Mouse (Mus musculus) yolk sac, embryonic 10.5 days (tissue): ENCODE results near the gene Sult2b1.

Experiments used
- DNase-seq: peaks from one replicate; pipeline ENCODE4 v3.0.0-alpha.2; 2017; ENCODE audit warnings: low spot score

The Sult2b1 gene

DNA sequence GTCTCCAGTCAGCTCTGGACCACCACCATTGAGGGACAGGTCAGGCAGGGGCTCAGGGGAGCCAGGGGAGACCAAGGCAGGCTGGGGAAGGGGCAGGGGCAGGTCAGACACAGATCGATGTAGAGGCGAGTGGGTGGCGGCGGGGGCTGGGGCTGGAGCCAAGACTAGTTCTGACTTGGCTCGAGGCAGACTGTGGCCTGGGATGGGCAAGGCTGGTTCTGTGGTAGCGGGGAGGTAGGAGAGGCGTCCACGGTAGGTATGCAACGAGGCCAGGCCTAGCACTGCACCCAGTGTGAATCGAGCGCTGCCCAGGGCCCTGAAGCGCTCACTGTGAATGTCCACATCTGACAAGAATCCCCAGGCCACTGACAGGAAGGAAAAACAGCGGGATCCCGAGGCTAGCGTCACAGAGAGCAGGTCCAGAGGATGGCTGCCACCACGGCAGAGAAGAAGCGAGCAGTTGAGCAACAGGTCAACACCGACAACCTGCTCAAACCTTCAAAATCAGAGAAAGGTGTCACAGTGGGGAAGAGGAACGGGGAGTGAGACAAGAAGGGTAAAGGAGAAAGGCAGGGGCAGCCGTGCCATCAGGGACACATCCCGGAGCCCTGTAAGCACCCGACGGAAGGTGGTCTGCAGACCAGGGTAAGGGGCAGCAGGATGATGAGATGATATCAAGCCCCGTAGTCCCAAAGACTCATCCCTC is 73.0 kb downstream of the Sult2b1 start:
- DNase-seq, result no peak

- DNase-seq, result no peak
These were observed 73.8 kb downstream of the Sult2b1 start for GRCm38 (mm10) chr7:45710477-45711191.

- DNase-seq, result no peak
These were observed 74.7 kb downstream of the Sult2b1 start for GRCm38 (mm10) chr7:45709677-45710355.

DNA sequence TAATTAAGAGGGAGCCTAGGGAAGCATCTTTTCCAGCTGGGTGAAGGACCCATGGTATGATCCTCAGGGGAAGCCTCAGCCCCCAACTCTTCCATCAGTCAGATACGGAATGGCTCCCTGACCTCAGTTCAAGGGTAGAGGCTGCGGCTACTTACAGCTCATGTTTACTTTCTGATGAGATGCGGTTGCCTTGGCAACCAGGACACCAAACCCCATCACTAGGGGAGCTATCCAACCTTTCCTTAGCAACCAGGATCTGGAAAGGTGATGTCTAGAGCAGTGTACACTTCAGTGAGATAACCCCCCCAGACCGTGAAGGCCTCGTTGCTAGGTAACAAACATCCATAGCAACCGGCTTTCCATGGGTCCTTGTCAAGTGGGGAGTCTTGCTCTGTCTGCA is 75.4 kb downstream of the Sult2b1 start:
- DNase-seq, result peak; percentile 47

DNA sequence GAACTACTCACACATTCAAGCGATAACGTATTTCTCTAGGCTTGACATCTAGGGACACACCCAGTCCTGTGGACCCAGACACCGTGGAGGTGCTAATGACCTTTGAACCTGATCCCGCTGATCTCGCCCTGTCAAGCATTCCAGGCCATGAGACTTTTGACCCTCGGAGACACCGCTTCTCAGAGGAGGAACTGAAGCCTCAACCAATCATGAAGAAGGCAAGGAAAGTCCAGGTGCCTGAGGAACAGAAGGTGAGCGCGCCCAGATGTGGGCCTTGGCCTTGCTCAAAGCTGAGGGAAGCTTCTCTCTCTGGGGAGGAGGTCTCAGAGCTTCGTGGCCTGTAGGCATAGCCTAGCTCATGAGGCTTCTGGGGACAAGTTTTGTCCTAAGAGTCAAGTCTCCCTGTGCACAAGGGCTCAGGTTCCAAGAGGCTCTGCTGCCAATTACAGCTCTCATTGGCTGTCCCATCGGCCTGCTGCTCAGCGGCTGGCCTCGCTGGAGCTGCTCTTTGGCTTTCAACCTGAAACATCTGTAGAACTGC is 76.2 kb downstream of the Sult2b1 start:
- DNase-seq, result peak; percentile 91

- DNase-seq, result peak; percentile 96
These were observed 77.0 kb downstream of the Sult2b1 start for GRCm38 (mm10) chr7:45707375-45707967.

DNA sequence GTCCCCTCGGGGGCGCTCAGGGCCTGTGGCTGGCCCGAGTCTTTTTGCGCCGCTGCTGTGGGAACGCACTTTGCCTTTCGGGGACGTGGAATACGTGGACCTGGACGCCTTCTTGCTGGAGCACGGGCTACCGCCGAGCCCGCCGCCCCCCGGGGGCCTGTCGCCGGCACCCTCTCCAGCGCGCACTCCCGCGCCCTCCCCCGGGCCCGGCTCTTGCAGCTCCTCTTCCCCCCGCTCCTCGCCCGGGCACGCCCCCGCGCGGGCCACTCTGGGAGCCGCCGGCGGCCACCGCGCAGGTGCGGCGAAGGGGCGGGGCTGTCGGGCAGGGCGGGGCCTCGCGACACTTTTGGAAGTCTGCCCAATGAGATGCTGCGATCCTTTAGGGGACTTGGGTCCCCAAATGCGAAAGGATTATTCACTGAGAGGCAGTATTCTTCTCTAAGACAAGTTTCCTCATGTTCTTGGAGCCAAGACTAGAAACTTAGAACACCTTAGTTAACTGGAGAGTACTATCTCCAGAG is 77.7 kb downstream of the Sult2b1 start:
- peak; percentile 88 for DNase-seq

DNA sequence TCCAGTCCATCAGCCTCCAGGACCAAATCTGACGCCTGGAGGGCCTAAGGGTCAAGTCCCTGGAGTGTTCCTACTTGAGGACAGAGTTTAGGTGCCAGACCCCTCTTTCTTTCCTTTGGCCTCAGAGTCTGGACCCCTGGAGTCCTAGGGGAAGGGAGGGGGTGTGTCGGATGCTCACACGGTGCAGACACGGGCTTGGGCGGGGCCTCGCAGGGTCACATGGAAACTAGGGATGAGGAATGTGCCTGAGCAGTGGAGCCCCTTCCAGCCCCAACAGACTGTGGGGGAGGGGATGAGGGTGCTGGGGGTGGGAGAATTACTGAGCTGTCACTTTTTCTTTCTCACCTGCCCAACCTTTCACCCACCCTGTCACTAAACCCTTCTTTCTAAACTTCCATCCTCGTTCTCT is 78.6 kb downstream of the Sult2b1 start:
- peak; percentile 81 for DNase-seq

- DNase-seq, result no peak
These were observed 79.0 kb downstream of the Sult2b1 start for GRCm38 (mm10) chr7:45705443-45705864.

DNA sequence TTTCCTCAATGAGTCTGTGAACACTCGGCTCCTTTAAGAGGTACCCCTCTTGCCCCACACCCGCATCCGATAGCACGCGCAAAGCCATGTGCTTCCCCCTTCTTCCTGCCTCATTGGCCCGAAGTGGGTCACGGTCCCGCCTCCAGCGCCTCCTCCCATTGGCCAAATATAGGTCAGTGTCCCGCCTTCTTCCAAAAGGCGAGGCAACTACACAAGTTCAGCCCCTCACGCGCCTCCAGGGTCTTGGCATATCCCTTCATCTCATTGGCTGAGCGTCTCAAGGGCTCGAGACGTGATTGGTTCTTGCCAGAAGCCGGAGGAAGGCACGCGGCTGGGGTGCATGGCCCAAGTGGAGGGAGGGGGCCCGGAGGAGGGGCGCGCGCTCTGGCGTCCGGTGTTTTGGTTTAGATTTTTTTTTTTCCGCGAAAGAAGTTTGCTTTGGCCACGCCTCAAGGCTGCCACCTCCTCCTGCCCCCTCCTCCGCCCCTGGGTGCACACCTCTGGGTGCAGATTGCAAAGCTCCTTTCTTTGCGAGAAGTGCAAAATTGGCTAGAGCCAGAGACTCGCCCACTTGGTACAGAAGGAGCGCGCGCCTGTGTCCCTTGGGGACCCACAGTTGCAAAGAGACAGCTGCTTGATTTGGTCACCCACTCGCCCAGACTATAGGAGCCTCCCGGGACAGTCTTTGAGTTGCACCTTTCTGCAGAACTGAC is 79.6 kb downstream of the Sult2b1 start, which contains the start of gene Dbp:
Gene Dbp (plus strand): TSS at position 359 of the 713 bp plus-strand sequence.
- peak; percentile 100 for DNase-seq

GRCm38 (mm10) chr7:45704046-45704559 is 80.4 kb downstream of the Sult2b1 start:
- peak; percentile 80 for DNase-seq

GRCm38 (mm10) chr7:45703521-45704033 is 80.9 kb downstream of the Sult2b1 start:
- no peak for DNase-seq

DNA sequence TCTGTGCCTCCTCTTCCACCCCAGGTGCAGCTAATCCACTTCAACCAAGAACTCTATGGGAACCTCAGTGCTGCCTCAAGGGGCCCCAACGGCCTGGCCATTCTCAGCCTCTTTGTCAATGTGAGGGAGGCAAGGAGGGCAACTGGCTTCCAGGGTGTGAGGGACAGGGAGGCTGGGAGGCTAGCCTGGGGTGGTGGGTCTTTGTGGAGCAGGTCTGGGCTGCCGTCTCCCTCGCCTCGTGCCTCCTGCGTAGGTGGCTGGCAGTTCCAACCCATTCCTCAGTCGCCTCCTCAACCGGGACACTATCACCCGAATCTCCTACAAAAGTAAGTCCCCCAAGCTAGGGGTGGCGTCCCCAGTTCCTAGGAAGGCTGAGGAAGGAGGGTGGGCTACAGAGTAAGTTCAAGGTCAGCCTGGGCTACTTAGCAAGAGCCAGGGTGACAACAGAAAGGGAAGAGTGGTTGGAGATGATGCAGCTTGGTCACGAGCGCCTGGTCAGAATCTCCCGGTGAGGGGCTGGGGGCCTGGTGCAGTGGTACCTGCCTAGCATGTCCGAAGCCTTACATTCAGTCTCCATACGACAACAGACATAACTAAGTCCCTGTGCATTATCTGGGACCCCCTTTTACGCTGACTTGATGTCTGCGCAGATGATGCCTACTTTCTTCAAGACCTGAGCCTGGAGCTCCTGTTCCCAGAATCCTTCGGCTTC is 81.5 kb downstream of the Sult2b1 start:
- DNase-seq, result no peak

- no peak for DNase-seq
These were observed 82.2 kb downstream of the Sult2b1 start for GRCm38 (mm10) chr7:45702316-45702715.

DNA sequence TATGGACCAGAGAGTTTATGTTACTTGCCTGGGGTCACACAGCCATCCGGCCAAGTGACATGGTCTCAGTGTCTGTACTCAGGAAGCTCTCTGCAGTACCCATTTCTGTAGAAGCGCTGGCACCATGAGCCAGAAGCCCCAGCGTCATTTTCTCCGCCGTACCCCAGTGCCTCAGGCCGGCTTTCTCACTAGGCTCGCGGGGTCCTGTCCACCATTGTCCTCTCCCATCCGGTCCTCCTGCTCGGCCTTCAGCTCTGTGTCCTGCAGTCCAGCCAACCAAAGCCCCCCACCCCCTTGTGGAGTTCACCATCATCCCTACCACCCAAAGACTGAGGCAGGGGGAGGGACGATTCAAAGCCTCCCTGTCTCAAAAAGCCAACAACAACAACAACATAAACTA is 82.9 kb downstream of the Sult2b1 start:
- DNase-seq, result no peak

- no peak for DNase-seq
These were observed 83.4 kb downstream of the Sult2b1 start for GRCm38 (mm10) chr7:45701072-45701471.

DNA sequence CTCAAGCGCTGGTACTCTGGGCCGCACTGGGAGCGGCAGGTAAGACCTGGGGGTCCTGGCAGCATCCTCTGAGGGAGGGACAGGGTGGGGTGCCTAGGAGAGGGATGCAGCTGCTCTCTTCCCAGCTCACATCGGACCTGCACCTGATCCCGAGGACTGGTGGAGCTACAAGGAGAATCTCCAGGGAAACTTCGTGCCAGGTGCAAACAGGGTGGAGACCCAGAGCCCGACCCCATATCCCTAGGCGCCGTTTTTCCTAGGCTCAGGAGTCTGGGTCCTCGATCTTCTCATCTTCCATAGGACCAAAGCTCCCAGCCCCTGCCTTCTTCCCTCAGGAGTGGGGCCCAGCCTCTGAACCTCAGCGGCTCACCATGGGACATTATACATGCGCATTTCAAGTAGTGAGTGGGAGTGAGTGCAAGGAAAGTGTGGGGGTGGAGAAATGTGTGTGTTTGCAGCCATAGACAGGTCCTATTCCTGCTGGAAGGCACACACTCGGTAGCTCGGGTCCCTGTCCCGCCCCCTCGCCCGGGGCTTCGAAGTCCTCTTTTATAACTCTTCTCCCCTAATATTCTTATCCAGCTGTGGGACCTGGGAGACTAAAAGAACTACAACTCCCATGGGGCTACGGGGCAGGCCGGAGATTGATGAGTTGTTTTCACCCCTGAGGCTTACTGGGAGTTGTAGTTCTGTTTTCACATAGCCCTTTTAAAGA is 84.0 kb downstream of the Sult2b1 start:
- peak; percentile 64 for DNase-seq

DNA sequence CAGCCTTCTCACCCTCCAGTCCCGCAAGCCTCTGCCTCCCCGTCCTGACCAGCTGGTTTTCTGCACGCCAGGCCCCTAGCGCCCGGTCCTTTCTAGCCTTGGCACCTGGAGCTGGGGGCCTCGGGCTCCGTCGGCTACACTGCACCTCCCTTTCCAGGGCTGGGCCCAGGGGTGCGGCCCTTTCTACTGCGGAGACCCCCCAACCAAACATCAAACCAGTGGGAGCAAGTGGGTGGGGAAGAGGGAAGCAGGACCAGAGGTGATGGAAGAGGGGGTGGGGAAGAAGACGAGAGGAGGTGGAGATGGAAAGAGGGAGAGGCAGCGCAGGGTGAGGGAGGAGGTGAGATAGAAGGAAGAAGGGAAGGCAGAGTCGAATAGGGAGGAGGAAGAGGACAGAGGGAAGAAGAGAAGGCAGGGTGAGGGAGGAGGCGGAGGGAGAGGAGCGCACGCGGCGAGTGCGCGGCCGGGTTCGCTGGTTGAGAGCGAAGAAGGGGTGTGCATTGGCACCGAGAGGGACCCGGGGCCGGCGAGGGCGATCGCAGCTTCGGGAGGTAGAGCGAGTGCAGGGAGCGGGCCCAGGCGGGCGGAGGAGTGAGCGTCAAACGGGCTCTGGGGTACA is 84.8 kb downstream of the Sult2b1 start, which contains the start of gene Car11:
Gene Car11 (plus strand): TSS at position 321 of the 619 bp plus-strand sequence.
- no peak for DNase-seq

- DNase-seq, result no peak
These were observed 86.6 kb downstream of the Sult2b1 start for GRCm38 (mm10) chr7:45697894-45698293.
